Mouse (Mus musculus): ENCODE data around the gene Rasa2.
"Not testable (repeated sequence)": the region's sequence is repeated elsewhere in the genome, so short reads cannot be mapped to it uniquely, and the experiment has no call there.

Gene Rasa2

DNA sequence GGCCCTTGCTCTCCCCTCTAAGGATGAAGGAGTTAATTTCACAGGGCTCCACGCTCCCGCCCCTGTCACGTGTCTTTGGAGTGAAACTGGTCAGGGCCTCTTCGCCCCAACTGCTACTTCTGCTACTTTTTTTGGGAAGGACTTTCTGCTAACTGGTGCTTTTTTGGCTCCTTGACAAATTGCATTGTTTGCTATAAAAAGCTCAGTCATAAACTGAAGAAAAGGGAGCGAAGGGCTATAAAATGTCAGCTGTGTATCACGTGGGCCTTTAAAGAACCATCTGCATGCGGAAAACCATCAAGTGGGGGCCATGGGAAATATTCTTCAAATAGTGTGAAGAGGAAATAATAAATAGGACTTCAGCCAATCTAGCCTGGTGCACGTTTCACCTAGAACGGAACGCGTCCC lies 100.7 kb downstream of the Rasa2 start:
- DNase-seq (ENCODE audit: extremely low read depth, low read depth), result no peak

DNA sequence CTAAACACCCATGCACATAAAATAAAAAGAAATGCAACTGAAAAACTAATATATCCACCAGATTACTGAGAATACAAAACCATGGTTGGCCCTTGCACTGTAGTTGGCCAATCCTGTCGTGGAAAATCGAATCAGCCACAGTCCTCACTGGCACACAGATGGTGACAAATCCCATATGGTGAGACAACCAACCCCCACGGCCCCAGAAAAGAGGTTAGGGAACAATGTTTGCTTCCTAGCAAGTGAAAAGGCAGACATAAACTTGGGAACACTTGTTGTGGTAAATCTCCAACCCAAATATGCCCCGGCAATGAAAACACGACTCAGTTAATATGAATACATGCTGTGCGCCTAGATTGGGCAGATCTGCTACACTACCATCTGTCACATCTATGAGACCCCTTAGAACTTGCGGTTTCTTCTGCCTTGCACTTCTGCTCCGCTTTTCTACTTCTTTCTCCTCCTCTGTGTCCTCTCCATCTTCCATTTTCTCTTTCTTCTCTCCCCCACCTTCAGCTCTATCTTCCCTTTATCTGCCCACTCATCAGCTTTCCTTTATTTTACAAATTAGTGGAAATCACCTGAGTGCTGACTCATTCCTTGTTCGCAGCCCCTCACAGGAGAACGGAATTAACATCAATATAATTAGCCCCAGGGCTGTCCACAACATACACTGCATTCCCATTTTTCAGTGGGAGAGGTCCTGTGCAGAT lies 101.3 kb downstream of the Rasa2 start:
- no peak for DNase-seq (ENCODE audit: extremely low read depth, low read depth)

DNA sequence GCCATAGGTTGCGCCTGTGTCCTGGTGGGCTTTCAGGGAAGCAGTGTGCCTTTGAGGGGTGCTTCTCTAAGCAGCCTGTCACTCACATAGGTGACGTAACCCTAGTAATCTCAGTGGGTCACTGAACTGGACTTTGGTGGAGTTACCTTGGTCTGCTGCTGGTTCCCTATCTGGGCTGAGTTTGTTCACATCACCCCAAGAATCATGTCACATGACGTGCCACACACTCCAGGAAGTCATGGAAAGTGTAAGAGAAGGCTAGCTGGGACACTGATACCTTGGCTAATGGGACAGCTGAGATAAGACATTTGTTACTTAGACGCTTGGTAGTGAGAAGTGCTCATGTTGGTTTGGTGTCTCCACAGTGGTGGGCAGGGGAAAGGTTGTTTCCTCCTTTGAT lies 105.4 kb downstream of the Rasa2 start:
- no peak for DNase-seq (ENCODE audit: extremely low read depth, low read depth)

DNA sequence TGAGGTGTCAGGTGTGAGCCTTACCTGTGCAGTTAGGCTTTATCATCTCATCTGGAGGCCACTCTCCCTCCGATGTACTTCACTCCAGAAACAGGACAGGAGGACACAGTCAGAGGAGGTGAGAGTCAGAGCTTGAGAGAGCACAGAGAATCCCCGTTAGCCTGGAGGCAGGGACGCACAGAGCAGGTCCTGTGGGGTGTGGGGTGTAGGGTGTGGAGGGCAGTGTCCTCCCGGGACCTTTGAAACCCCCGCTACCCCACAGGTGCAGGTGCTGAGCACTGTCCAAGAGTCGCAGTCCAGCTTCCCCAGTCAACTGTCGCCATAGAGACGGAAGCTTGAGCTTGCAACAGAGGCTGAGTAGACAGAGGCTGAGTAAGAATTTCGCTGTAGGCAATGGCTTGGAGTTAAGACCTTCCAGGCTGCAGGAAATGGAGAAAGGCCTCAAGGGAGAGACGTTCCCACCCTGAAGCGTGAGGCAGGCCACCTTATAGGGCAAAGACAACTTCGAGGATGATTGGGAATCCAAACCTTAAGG lies 106.4 kb downstream of the Rasa2 start, which contains the start of gene Gm28729:
TSS of gene Gm28729 (minus strand) at position 293 of the 535 bp plus-strand sequence.
- DNase-seq (ENCODE audit: extremely low read depth, low read depth), result no peak

DNA sequence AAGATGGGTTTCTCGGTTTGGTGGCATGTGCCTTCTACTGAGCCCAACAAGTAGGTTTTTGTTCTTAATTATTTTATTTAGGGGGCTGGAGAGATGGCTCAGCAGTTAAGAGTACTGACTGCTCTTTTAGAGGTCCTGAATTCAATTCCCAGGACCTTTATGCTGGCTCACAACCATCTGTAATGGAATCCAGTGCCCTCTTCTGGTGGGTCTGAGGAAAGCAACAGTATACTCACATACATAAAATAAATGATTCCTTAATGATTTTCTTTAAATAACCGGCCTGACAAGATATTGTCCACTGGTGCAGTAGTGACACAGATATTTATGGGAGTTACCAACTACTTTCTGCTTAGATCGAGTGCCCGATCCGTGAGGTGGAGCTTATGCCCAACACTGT lies 108.3 kb downstream of the Rasa2 start:
- no peak for DNase-seq (ENCODE audit: extremely low read depth, low read depth)

DNA sequence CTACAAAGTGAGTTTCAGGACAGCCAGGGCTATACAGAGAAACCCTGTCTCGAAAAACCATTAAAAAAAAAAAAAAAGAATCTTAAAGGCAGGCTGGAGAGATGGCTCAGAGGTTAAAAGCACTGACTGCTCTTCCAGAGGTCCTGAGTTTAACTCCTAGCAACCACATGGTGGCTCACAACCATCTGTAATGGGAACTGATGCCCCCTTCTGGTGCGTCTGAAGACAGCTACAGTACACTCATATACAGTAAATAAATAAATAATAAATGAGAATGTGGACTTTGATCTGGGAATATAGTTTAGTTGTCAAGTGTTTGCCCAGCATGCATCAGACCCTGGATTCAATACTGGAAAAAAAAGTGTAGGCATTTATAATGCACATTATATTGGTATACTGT lies 109.8 kb downstream of the Rasa2 start:
- DNase-seq (ENCODE audit: extremely low read depth, low read depth), result not testable (repeated sequence)

DNA sequence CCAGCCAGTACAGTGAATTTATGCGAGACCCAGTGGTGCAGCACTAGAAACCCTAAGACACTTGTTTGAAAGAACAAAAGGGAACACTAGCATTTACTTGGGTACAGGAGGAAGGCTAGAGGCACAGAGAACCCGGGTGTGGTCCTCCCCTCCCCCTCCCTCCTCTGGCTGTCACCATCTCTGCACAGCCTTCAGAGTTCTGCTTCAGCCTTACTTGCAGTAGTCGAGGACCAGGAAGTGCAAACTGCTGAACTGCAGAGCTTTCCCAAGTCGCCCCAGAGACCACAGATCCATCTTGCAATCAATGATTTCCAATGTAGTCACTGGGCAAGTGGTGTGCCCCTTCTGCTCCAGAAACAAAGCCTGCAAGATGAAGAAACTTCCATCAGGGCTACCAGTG lies 114.0 kb downstream of the Rasa2 start:
- DNase-seq (ENCODE audit: extremely low read depth, low read depth), result no peak

DNA sequence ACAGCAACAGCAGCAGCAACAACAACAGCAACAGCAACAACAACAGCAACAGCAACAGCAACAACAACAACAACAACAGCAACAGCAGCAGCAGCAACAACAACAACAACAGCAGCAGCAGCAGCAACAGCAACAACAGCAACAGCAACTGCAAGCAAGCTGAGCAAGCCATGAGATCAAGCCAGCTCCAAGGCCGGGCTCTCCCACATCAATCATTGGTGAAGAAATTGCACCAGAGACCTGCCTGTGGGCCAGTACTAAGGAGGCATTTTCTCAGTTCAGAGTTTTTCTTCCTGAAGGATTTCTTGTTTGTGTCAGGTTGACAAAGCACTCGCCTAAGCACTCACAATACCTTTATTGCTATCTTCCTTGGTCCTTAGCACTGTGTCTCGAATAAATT lies 114.6 kb downstream of the Rasa2 start:
- no peak for DNase-seq (ENCODE audit: extremely low read depth, low read depth)

DNA sequence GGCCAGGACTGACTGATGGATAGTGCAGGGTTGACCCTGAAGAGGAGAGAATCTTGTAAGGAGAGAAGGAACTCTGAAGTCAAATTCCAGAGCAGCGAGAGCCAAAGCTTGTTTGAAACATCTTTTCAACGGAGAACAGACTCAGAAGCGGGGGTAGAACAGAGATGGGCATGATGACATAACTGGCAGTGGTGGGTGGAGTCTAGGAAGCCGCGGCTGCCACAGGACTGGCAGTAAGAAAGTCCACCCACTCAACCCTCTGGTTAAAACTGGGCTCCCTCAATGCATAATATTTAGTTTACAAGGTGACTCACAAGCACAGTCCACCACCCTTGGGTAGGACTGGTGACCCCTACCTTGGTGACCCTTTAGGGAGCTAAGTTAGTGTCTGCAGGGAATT lies 115.7 kb downstream of the Rasa2 start:
- DNase-seq (ENCODE audit: extremely low read depth, low read depth), result no peak

DNA sequence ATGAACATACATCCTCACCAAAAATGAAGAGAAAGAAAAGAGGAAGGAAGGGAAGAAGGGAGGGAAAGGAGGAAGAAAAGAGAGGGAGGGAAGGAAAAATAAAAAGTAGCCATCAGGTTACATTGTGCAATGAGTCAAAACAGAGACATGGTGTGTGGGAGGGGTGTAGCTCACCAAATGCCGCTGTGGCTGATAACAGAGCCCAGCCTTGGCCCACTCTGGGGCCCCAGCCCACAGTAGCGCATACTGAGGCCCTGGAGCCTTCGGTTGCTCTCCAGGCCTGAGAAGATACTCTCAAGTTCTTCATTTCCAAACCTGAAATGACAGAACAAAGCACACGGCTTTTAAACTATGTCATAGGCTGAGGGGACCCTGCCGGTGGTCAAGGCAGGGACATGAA lies 117.1 kb downstream of the Rasa2 start:
- no peak for DNase-seq (ENCODE audit: extremely low read depth, low read depth)

DNA sequence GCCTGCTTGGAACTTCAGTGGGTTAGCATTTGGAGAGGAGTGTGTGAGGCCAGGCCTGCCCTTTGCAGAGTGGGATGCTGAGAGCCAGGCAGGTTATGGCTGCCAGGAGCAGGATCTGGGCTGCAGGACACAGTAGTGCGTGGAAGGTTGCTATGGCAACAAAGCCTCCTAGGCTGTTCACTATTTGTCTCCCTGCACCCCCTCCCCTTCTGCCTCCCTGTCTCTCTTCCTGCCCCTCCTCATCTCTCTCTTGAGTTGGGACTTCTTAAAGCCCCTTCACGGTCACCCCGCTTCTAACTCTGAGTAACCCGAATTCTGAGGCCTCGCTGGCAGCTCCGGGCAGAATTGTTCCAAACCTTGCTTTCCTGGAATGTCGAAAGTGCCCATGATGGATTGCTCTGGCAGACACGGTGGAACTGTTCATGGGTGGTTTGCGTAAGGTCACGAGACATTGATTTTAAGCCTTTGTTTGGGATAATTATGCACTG lies 125.4 kb downstream of the Rasa2 start:
- no peak for DNase-seq (ENCODE audit: extremely low read depth, low read depth)

DNA sequence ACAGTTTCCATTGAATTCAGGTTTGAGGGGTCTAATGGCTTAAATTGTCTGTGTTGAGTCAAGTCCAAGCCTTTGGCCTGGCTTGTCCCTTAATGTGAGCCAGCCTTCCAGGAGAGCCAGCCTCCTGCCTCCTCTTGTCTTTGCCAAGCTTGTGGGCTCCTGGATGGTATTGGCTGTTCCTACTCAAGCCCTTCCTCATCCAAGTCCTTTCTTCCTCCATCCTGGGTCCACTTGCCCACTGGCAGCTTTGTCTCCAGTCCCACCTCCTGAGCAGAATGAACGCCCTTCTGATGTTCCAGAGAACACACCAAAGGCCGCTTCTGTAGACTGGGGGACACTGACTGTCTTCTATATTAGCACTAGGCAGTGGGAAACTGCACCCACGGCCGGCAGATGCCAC lies 126.3 kb downstream of the Rasa2 start:
- no peak for DNase-seq (ENCODE audit: extremely low read depth, low read depth)

DNA sequence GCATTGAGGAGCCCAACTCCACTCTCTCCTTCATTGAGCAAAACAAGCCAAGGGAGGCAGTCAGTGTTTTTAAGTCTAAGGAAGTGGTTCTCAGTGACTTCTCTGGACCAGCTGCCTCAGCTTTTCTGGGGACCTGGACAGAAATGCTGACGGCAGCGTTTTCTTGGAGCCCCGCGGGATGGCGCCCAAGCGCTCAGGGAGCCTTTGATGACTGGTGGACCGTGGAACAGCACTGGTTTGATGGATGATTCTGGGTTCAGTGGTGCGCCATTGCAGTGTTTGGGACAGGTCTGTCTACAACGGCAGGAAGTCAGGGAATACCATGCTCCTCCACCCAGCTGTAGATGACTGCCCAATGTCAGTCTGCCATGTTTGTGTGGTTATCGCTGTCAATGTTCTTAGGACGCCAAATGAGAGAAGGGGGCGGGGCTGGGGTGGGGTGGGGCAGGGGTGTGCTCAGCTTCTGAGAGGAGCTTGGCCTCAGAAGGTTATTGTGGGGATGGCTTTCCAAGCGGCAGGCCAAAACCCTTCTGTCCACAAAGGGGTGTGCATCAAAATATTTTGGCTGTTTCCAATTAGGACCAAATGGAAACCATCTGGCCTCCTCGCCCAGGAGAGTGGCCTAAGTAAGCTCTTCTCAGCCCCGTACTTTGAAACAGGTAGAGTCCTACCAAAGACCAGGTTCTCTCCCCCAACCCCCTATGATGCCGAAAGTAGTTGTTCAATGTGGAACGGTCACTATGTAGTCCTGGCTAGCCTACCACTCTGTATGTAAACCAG lies 127.1 kb downstream of the Rasa2 start:
- no peak for DNase-seq (ENCODE audit: extremely low read depth, low read depth)

DNA sequence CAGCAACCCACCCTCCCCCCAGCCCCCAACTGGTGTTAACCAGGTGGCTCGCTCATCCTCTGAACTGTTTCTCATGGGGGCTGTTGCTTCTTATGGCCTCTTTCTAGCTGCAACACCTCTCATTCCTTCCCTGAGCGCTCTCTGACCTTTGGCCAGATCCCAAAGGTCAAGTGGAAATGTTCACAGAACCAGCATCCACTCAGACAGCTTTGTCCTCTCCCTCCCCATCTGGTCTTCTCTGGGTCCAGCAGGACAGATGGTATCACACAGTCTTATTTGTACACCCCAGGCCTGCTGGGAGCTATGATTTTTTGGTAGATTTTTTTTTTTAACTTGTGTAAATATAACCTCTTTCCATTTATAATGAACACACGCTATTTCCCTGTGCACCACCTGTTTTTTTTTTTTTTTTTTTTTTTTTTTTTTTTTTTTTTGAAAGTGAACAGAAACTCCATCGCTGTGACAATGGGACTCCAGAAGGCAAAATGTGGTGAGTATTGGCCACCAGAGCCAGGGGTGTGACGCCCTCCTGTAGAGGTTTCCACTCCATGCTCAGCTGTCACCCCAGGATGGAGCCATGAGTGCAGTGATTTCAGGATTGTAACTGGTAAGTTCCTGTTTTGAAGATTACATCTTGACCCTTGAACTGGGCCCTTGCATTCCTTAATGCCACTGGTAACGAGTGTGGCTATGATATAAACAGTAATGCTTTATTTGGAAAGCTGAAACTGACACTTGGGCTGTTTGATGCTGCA lies 128.4 kb downstream of the Rasa2 start:
- no peak for DNase-seq (ENCODE audit: extremely low read depth, low read depth)

DNA sequence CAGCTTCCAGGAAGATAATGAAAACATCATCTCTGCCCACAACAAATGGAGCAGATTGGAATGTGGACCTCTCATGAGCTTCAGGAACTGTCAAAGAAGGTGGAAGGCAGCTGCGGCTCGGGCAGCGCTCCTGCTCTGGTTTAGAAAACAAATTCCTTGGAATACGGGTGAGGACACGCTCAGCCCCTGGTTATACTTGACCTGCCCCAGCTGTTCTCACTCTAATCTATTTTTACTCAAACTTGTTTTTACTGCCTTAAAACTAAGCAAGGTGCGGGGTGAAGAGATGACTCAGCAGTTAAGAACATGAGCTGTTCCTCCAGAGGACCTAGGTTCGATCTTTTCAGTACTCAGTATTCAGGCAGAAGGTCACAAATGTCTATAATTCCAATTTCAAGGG lies 130.2 kb downstream of the Rasa2 start:
- DNase-seq (ENCODE audit: extremely low read depth, low read depth), result no peak

DNA sequence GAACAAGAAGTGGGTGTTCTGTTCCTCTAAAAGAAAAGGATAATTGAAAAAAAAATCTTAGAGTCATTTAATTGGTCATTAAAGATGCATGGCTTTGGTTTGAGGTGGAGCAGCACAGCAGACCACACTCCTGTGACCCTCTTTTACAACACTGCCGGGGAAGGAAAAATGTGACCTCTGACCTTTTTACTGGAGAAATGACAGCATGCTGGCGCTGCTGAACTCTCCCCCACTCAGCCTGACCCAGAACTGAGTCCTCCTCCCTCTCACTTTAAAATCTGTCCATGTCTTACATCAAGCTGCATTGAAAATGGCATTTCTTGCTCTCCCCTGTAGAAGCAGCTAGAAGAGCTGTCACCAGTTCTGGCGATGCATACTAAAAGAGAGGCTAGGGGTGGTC lies 138.2 kb downstream of the Rasa2 start:
- no peak for DNase-seq (ENCODE audit: extremely low read depth, low read depth)

DNA sequence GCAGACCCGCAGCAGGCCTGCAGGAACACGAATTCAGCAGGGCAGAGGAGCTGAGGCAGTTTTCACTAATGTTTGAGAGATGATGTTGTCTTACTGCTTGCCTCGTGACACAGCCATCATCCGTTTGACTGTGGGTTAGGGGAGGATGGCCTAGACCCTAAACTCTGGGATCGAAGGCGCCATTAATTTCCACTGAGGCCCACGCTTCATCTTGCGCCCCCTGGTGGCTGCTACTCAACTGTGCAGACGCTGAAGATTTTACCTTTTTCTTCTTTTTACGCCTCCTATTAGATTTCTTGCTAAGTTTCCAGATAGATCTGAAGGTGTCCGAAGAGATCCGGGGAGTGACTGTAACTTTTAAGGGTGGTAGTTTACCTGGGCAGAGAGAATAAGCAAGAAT lies 139.6 kb downstream of the Rasa2 start:
- peak; percentile 30 for DNase-seq (ENCODE audit: extremely low read depth, low read depth)
